Comparison of ENCODE assay signal across 9 mouse cellular contexts in the genomic region with DNA sequence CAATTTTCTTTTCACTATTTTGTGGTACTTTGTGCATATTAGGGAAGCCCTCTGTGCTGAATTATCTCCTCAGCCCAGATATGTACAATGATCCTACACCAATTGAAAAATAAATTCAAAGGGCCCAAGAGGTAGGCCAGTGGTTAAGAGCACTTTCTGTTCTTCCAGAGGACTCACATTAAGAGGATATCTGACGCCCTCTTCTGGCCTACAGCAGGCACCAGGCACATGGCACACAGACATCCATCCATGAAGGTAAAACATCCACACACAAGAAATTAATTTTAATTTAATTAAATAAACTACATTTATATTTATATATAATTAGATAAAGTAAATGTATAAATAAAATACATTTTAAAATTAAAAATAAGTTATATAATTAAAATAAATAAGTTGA. TPM values are rescaled to one million over a fixed set of nuclear protein-coding genes. Genes with fewer than 3 reads are reported as not detected.
DNase-seq lines count a peak whose midpoint lies in the region; ATAC-seq and TF ChIP-seq lines count a peak whose summit lies in the region.
"Had no signal": no experiment of that assay in that cellular context is flagged by ENCODE, and none has a peak within 500 bp of the region (broad histone marks: within the 10 kb centered on the region; RNA-seq: fewer than 3 reads in every experiment).

No protein-coding gene starts in this region.

- H3K4me3 ChIP-seq in kidney, adult 2 months (ENCODE audit: insufficient read depth, low read depth, low read length) = no peak overlapping the region
- no peak overlapping the region for H3K4me3 ChIP-seq in CH12.LX (replicated peaks in 1 of 3; ENCODE audit: low read depth in 2 of 3, low read length in 2 of 3, poor library complexity in 1 of 3)
- H3K4me3 ChIP-seq in small intestine, adult 2 months (ENCODE audit: low read depth, low read length) = no peak overlapping the region
- H3K4me3 ChIP-seq in midbrain, embryonic 13.5 days (replicated peaks) = no peak overlapping the region
- H3K4me3 ChIP-seq: embryonic facial prominence, embryonic 12.5 days; myocyte had no signal

- peak; percentile 65 for TF ChIP-seq RAD21 in CH12.LX (IDR thresholded peaks at IDR 0.05; ENCODE audit: low read depth, low read length)

- no peaks in the 10 kb centered on the region for H3K9me3 ChIP-seq in CH12.LX (replicated peaks; ENCODE audit: low read length)
- no peaks in the 10 kb centered on the region for H3K9me3 ChIP-seq in midbrain, embryonic 13.5 days
- H3K9me3 ChIP-seq: embryonic facial prominence, embryonic 12.5 days had no signal

- no peak for TF ChIP-seq EP300 in CH12.LX (IDR thresholded peaks at IDR 0.05; ENCODE audit: low read length)

- H3K9ac ChIP-seq in CH12.LX (ENCODE audit: insufficient read depth, low read depth) = no peak overlapping the region
- H3K9ac ChIP-seq in midbrain, embryonic 13.5 days (replicated peaks) = no peak overlapping the region
- H3K9ac ChIP-seq: embryonic facial prominence, embryonic 12.5 days had no signal

- dilution Hi-C loops in CH12.LX (cut with MboI; ENCODE audit: extremely low pct_ligation_motif_present, extremely low pct_unique_long_range_greater_than_20kb, low sequenced_read_pairs) = no loop called here

- peak; percentile 45 for DNase-seq in kidney, adult 2 months
- DNase-seq in kidney, adult 18-20 months = no peak
- DNase-seq in 416B (ENCODE audit: low read depth) = peak; percentile 76
- DNase-seq in CH12.LX (ENCODE audit: extremely low read depth) = peak; percentile 35

- H3K27ac ChIP-seq in kidney, adult 2 months (ENCODE audit: insufficient read depth, low read depth, low read length) = no peak overlapping the region
- H3K27ac ChIP-seq in CH12.LX (ENCODE audit: insufficient read depth, low read depth) = no peak overlapping the region
- H3K27ac ChIP-seq in small intestine, adult 2 months (ENCODE audit: insufficient read depth, low read depth, low read length) = no peak overlapping the region
- H3K27ac ChIP-seq in midbrain, embryonic 13.5 days = no peak overlapping the region
- H3K27ac ChIP-seq: embryonic facial prominence, embryonic 12.5 days had no signal

- no peak overlapping the region for H3K4me2 ChIP-seq in CH12.LX (ENCODE audit: insufficient read depth, low read depth, poor library complexity, severe bottlenecking)
- no peak overlapping the region for H3K4me2 ChIP-seq in midbrain, embryonic 13.5 days (replicated peaks)
- H3K4me2 ChIP-seq: embryonic facial prominence, embryonic 12.5 days had no signal

- H3K79me2 ChIP-seq in CH12.LX (replicated peaks; ENCODE audit: control insufficient read depth, extremely low read depth, insufficient read depth, poor library complexity, severe bottlenecking) = no peaks in the 10 kb centered on the region

- TF ChIP-seq POLR2A in kidney, adult 2 months (IDR thresholded peaks at IDR 0.05; ENCODE audit: low read depth, low read length) = no peak
- TF ChIP-seq POLR2A in CH12.LX (IDR thresholded peaks at IDR 0.05; ENCODE audit: low read depth, low read length) = no peak
- TF ChIP-seq POLR2A in small intestine, adult 2 months (IDR thresholded peaks at IDR 0.05; ENCODE audit: low read depth, low read length) = no peak

- H3K36me3 ChIP-seq in kidney, adult 2 months (ENCODE audit: control insufficient read depth, insufficient read depth, low read length) = no peaks in the 10 kb centered on the region
- H3K36me3 ChIP-seq in CH12.LX (replicated peaks in 1 of 2; ENCODE audit: control insufficient read depth in 1 of 2, insufficient read depth in 1 of 2, low read length in 1 of 2) = no peaks in the 10 kb centered on the region
- no peaks in the 10 kb centered on the region for H3K36me3 ChIP-seq in small intestine, adult 2 months (ENCODE audit: control insufficient read depth, insufficient read depth, low read length)
- no peaks in the 10 kb centered on the region for H3K36me3 ChIP-seq in midbrain, embryonic 13.5 days
- H3K36me3 ChIP-seq: embryonic facial prominence, embryonic 12.5 days had no signal

- no peaks in the 10 kb centered on the region for H3K27me3 ChIP-seq in kidney, adult 2 months (replicated peaks; ENCODE audit: control insufficient read depth, insufficient read depth, low read length)
- H3K27me3 ChIP-seq in CH12.LX (replicated peaks) = peaks cover 2% of the 10 kb centered on the region
- no peaks in the 10 kb centered on the region for H3K27me3 ChIP-seq in small intestine, adult 2 months (ENCODE audit: control insufficient read depth, insufficient read depth, low read length)
- no peaks in the 10 kb centered on the region for H3K27me3 ChIP-seq in midbrain, embryonic 13.5 days
- H3K27me3 ChIP-seq: embryonic facial prominence, embryonic 12.5 days had no signal

- 18% methylated on average over 1 of the region's 1 CpGs for WGBS in kidney, adult 2 months
- WGBS in small intestine, adult 2 months = 3% methylated on average over 1 of the region's 1 CpGs
- 3% methylated on average over 1 of the region's 1 CpGs for WGBS in midbrain, embryonic 13.5 days

- peak; percentile 72 for TF ChIP-seq CTCF in kidney, adult 2 months (conservative IDR thresholded peaks at IDR 0.05; ENCODE audit: insufficient read depth, insufficient read length, low read depth, low read length)
- TF ChIP-seq CTCF in CH12.LX (conservative IDR thresholded peaks at IDR 0.05 in 1 of 2, IDR thresholded peaks at IDR 0.05 in 1 of 2; ENCODE audit: low read depth in 2 of 2, low read length in 2 of 2) = peak in 1 of 2 experiments; percentile 65; a peak in 2 of 4 replicates
- TF ChIP-seq CTCF in small intestine, adult 2 months (IDR thresholded peaks at IDR 0.05; ENCODE audit: extremely low read depth, insufficient read length, insufficient replicate concordance, low read depth, low read length) = peak; percentile 46; the same call in 1 of the 2 replicates

- H3K4me1 ChIP-seq in kidney, adult 2 months (ENCODE audit: control insufficient read depth, insufficient read depth, low read length) = no peaks in the 10 kb centered on the region
- H3K4me1 ChIP-seq in CH12.LX (ENCODE audit: control insufficient read depth in 1 of 2, insufficient read depth in 2 of 2) = no peaks in the 10 kb centered on the region
- H3K4me1 ChIP-seq in small intestine, adult 2 months (ENCODE audit: control insufficient read depth, insufficient read depth, insufficient read length, low read length) = no peaks in the 10 kb centered on the region
- no peaks in the 10 kb centered on the region for H3K4me1 ChIP-seq in midbrain, embryonic 13.5 days (replicated peaks)

- peak; percentile 27 to 48; a peak in 1 of 4 replicates for ATAC-seq in hematopoietic stem cell, adult 5-6 weeks (replicated peaks in 1 of 2; ENCODE audit: insufficient read depth in 1 of 2, low FRiP score in 2 of 2, low TSS enrichment in 1 of 2, low read depth in 1 of 2, poor library complexity in 2 of 2, severe bottlenecking in 2 of 2)
- no peak for ATAC-seq in midbrain, embryonic 13.5 days

- in situ Hi-C loops in CH12.LX (cut with MboI; ENCODE audit: low pct_ligation_motif_present, low pct_unique_long_range_greater_than_20kb, low sequenced_read_pairs) = loop anchor here (5.0 kb wide), 2 partner anchors 47 to 112 kb away; no protein-coding TSS in a partner anchor

TF ChIP-seq in CH12.LX, 34 proteins besides CTCF, POLR2A, EP300 and RAD21:
- TF ChIP-seq MYC (IDR thresholded peaks at IDR 0.05; ENCODE audit: low read depth, low read length) = peak; percentile 70; the same call in 1 of the 2 replicates
- TF ChIP-seq SMC3 (IDR thresholded peaks at IDR 0.05; ENCODE audit: low read depth, low read length) = peak; percentile 45
- TF ChIP-seq IRF4 (IDR thresholded peaks at IDR 0.05; ENCODE audit: low read depth, low read length) = no peak
TF ChIP-seq in CH12.LX: peak in this region for 2.

RNA-seq across cellular contexts. Expression of a gene that starts 25.7 kb away (rescaled TPM):
- 5.1 and 5.2 TPM in 2 replicates for polyA plus RNA-seq in kidney, adult 2 months (2012; rRNA removed)
- total RNA-seq in CH12.LX (2012; rRNA removed) = 0.81 and 0.88 TPM in 2 replicates
- 0.16 and 0.30 TPM in 2 replicates for total RNA-seq in CH12.LX (2014; rRNA removed)
- 1.4 and 1.8 TPM in 2 replicates for polyA plus RNA-seq in CH12.LX (2012; ENCODE audit: insufficient read length, low read depth)
- total RNA-seq in hematopoietic stem cell, adult 5-6 weeks (2017) = 8.6 and 14.8 TPM in 2 replicates
- polyA plus RNA-seq in small intestine, adult 2 months (2012; rRNA removed) = 6.0 and 13.1 TPM in 2 replicates
- polyA plus RNA-seq in midbrain, embryonic 13.5 days (2015; fragmentation: Nextera tagmentation; extraction: Ambion mirVana) = 7.2 and 7.8 TPM in 2 replicates

RNA-seq across cellular contexts. Expression of a gene that starts 30.5 kb away (rescaled TPM):
- polyA plus RNA-seq in kidney, adult 2 months (2012; rRNA removed) = 18.2 and 20.8 TPM in 2 replicates
- 15.3 and 17.8 TPM in 2 replicates for total RNA-seq in CH12.LX (2012; rRNA removed)
- total RNA-seq in CH12.LX (2014; rRNA removed) = 28.6 and 31.8 TPM in 2 replicates
- 29.9 and 34.9 TPM in 2 replicates for polyA plus RNA-seq in CH12.LX (2012; ENCODE audit: insufficient read length, low read depth)
- total RNA-seq in hematopoietic stem cell, adult 5-6 weeks (2017) = 35.9 and 46.1 TPM in 2 replicates
- 11.7 and 18.8 TPM in 2 replicates for polyA plus RNA-seq in small intestine, adult 2 months (2012; rRNA removed)
- polyA plus RNA-seq in midbrain, embryonic 13.5 days (2015; fragmentation: Nextera tagmentation; extraction: Ambion mirVana) = 13.4 and 16.4 TPM in 2 replicates
